Mouse (Mus musculus): Measurements from ENCODE around the gene Asphd1. TPM values are rescaled to one million over a fixed set of nuclear protein-coding genes. Genes with fewer than 3 reads are reported as not detected.
A peak's percentile ranks its signal among the peaks of the same experiment; 100 is the strongest.
"Not testable (repeated sequence)": the region's sequence is repeated elsewhere in the genome, so short reads cannot be mapped to it uniquely, and the experiment has no call there.

Gene Asphd1
- polyA plus RNA-seq, 1 experiment from 2014 or later, result 0.23 TPM

DNA sequence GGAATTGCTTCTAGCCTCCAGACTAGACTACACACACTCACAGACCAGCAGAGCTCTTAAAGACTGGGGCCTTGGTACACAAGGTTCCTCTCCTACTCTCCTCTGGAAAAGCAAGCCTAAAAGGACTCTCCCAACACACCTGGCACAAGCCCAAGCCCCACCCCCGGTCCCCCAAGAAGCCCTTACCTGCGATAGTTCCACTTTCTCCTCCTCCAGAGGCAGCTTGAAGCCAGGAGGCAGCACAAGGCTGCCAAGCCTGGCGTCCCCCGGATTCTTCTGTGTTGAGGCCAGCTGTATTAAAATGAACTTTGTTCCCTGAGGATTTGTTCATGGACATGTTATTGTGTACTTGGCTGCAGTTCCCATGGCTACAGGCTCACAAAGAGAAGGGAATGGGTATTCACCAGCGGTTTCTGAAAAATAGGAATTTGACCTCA, 26.7 kb downstream of the Asphd1 start, which contains the start of gene Tmem219:
Gene Tmem219, minus strand, starts transcription at position 294 of the 437 bp plus-strand sequence.
- Histone ChIP-seq H3K36me3 (ENCODE audit: control insufficient read depth, insufficient read depth, low read length) (no peaks in the 10 kb centered on the region), H3K27ac (ENCODE audit: low read depth, low read length) (no peak within 1 kb of the TSS), H3K4me1 (ENCODE audit: control insufficient read depth, insufficient read depth, low read length) (no peaks in the 10 kb centered on the region), H3K4me2 (no peak within 1 kb of the TSS), H3K4me3 (ENCODE audit: low read depth, low read length) (no peak within 1 kb of the TSS), H3K9ac (ENCODE audit: low read depth, low read length) (no peak within 1 kb of the TSS; the same call in 1 of the 2 replicates), H3K27me3 (ENCODE audit: control insufficient read depth, insufficient read depth, low read length) (no peaks in the 10 kb centered on the region), H3K9me3 (replicated peaks; ENCODE audit: control insufficient read depth, low read length) (no peaks in the 10 kb centered on the region)
- 56% methylated on average over 5 of the region's 5 CpGs for WGBS (ENCODE audit: insufficient replicate concordance)
- ATAC-seq (replicated peaks; ENCODE audit: insufficient number of reproducible peaks, low FRiP score, low TSS enrichment), result no peak

GRCm38 (mm10) chr7:126921563-126921962, 27.8 kb downstream of the Asphd1 start:
- WGBS (ENCODE audit: insufficient replicate concordance), result 68% methylated on average over 2 of the region's 2 CpGs
- ATAC-seq (replicated peaks; ENCODE audit: insufficient number of reproducible peaks, low FRiP score, low TSS enrichment), result no peak
- no peak overlapping the region for H3K27ac ChIP-seq (ENCODE audit: low read depth, low read length)
- H3K9me3 ChIP-seq (replicated peaks; ENCODE audit: control insufficient read depth, low read length), result no peaks in the 10 kb centered on the region
- H3K4me1 ChIP-seq (ENCODE audit: control insufficient read depth, insufficient read depth, low read length), result no peaks in the 10 kb centered on the region
- no peaks in the 10 kb centered on the region for H3K27me3 ChIP-seq (ENCODE audit: control insufficient read depth, insufficient read depth, low read length)
- no peaks in the 10 kb centered on the region for H3K36me3 ChIP-seq (ENCODE audit: control insufficient read depth, insufficient read depth, low read length)
- no peak overlapping the region for H3K4me3 ChIP-seq (ENCODE audit: low read depth, low read length)
- no peak overlapping the region for H3K4me2 ChIP-seq
- H3K9ac ChIP-seq (ENCODE audit: low read depth, low read length), result no peak overlapping the region

GRCm38 (mm10) chr7:126919973-126920372, 29.4 kb downstream of the Asphd1 start:
- WGBS (ENCODE audit: insufficient replicate concordance), result 81% methylated on average over 4 of the region's 4 CpGs
- no peak overlapping the region for H3K4me3 ChIP-seq (ENCODE audit: low read depth, low read length)

GRCm38 (mm10) chr7:126918356-126918755, 31.0 kb downstream of the Asphd1 start:
- not testable (repeated sequence) for H3K4me1 ChIP-seq (ENCODE audit: control insufficient read depth, insufficient read depth, low read length); H3K36me3 ChIP-seq (ENCODE audit: control insufficient read depth, insufficient read depth, low read length); H3K4me2 ChIP-seq; H3K27me3 ChIP-seq (ENCODE audit: control insufficient read depth, insufficient read depth, low read length); H3K9me3 ChIP-seq (replicated peaks; ENCODE audit: control insufficient read depth, low read length); ATAC-seq (replicated peaks; ENCODE audit: insufficient number of reproducible peaks, low FRiP score, low TSS enrichment); H3K27ac ChIP-seq (ENCODE audit: low read depth, low read length); H3K4me3 ChIP-seq (ENCODE audit: low read depth, low read length); H3K9ac ChIP-seq (ENCODE audit: low read depth, low read length)
- WGBS (ENCODE audit: insufficient replicate concordance), result 49% methylated on average over 4 of the region's 4 CpGs

More at GRCm38 (mm10) chr7:126919973-126920372, 29.4 kb downstream of the Asphd1 start:
- no peak for ATAC-seq (replicated peaks; ENCODE audit: insufficient number of reproducible peaks, low FRiP score, low TSS enrichment)
- Histone ChIP-seq H3K27ac (ENCODE audit: low read depth, low read length) (no peak overlapping the region), H3K9ac (ENCODE audit: low read depth, low read length) (no peak overlapping the region), H3K4me1 (ENCODE audit: control insufficient read depth, insufficient read depth, low read length) (no peaks in the 10 kb centered on the region), H3K36me3 (ENCODE audit: control insufficient read depth, insufficient read depth, low read length) (no peaks in the 10 kb centered on the region), H3K9me3 (replicated peaks; ENCODE audit: control insufficient read depth, low read length) (no peaks in the 10 kb centered on the region), H3K27me3 (ENCODE audit: control insufficient read depth, insufficient read depth, low read length) (no peaks in the 10 kb centered on the region; the same call in 1 of the 2 replicates), H3K4me2 (no peak overlapping the region)

DNA sequence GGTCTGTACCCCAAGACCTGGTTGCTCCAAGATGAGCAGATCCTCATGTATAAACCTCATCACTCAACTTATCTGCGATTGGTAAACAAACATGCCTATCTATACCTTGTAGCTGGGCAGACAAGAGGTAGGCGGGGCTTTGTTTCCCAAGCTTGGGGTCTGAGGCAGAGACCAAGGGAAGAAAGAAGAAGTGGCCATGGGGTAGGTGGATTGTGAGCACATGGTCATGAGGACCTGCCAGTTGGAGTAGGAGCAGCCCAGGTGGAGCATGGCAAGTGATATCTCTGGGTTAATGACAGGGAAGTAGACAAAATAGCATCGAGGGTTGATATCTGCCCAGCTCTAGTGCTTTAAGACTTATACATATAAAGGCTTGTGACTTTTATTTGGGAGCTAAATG, 34.5 kb downstream of the Asphd1 start:
- no peak for ATAC-seq (replicated peaks; ENCODE audit: insufficient number of reproducible peaks, low FRiP score, low TSS enrichment)
- H3K9me3 ChIP-seq (replicated peaks; ENCODE audit: control insufficient read depth, low read length), result no peaks in the 10 kb centered on the region
- no peak overlapping the region for H3K27ac ChIP-seq (ENCODE audit: low read depth, low read length)
- 71% methylated on average over 3 of the region's 3 CpGs for WGBS (ENCODE audit: insufficient replicate concordance)
- no peaks in the 10 kb centered on the region; the same call in 1 of the 2 replicates for H3K27me3 ChIP-seq (ENCODE audit: control insufficient read depth, insufficient read depth, low read length)
- H3K4me3 ChIP-seq (ENCODE audit: low read depth, low read length), result no peak overlapping the region
- H3K4me1 ChIP-seq (ENCODE audit: control insufficient read depth, insufficient read depth, low read length), result no peaks in the 10 kb centered on the region
- no peaks in the 10 kb centered on the region for H3K36me3 ChIP-seq (ENCODE audit: control insufficient read depth, insufficient read depth, low read length)
- no peak overlapping the region for H3K4me2 ChIP-seq
- no peak overlapping the region for H3K9ac ChIP-seq (ENCODE audit: low read depth, low read length)

DNA sequence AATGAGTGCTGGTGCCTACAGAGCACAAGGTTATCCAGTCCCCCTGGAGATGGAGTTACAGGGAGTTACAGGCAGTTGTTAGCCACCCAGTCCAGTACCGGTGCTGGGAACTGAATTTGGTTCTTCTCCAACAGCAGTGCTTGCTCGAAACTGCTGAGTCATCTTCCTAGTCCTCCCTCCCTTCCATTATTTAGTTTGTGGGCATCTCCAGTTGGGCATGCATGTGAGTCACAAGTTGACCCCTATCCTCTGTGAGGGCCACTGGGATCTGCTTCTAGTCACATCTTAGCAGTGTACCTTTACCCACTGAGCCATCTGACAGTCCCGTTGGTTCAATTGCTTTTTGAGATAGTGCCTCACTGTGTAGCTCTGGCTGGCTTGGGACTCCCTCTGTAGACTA, 43.8 kb downstream of the Asphd1 start:
- no peak for ATAC-seq (replicated peaks; ENCODE audit: insufficient number of reproducible peaks, low FRiP score, low TSS enrichment)
- Histone ChIP-seq H3K4me3 (ENCODE audit: low read depth, low read length) (no peak overlapping the region), H3K27ac (ENCODE audit: low read depth, low read length) (no peak overlapping the region), H3K4me1 (ENCODE audit: control insufficient read depth, insufficient read depth, low read length) (no peaks in the 10 kb centered on the region), H3K9me3 (replicated peaks; ENCODE audit: control insufficient read depth, low read length) (no peaks in the 10 kb centered on the region), H3K9ac (ENCODE audit: low read depth, low read length) (no peak overlapping the region), H3K36me3 (ENCODE audit: control insufficient read depth, insufficient read depth, low read length) (no peaks in the 10 kb centered on the region), H3K27me3 (ENCODE audit: control insufficient read depth, insufficient read depth, low read length) (no peaks in the 10 kb centered on the region), H3K4me2 (no peak overlapping the region)
- 65% methylated on average over 3 of the region's 3 CpGs for WGBS (ENCODE audit: insufficient replicate concordance)

DNA sequence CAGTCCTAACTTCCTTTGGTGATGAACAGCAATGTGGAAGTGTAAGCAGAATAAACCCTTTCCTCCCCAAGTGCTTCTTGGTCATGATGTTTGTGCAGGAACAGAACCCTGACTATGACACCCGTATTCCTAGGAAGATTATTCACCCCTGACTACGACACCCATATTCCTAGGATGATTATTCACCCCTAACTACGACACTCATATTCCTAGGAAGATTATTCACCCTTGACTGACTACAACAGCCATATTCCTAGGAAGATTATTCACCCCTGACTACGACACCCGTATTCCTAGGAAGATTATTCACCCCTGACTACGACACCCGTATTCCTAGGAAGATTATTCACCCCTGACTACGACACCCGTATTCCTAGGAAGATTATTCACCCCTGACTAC, 49.6 kb downstream of the Asphd1 start:
- H3K4me2 ChIP-seq; H3K27ac ChIP-seq (ENCODE audit: low read depth, low read length); H3K9ac ChIP-seq (ENCODE audit: low read depth, low read length); H3K9me3 ChIP-seq (replicated peaks; ENCODE audit: control insufficient read depth, low read length); H3K36me3 ChIP-seq (ENCODE audit: control insufficient read depth, insufficient read depth, low read length); H3K27me3 ChIP-seq (ENCODE audit: control insufficient read depth, insufficient read depth, low read length); ATAC-seq (replicated peaks; ENCODE audit: insufficient number of reproducible peaks, low FRiP score, low TSS enrichment); H3K4me3 ChIP-seq (ENCODE audit: low read depth, low read length): not testable (repeated sequence)
- peaks cover 13% of the 10 kb centered on the region for H3K4me1 ChIP-seq (ENCODE audit: control insufficient read depth, insufficient read depth, low read length)
- WGBS (ENCODE audit: insufficient replicate concordance), result 89% methylated on average over 6 of the region's 9 CpGs

DNA sequence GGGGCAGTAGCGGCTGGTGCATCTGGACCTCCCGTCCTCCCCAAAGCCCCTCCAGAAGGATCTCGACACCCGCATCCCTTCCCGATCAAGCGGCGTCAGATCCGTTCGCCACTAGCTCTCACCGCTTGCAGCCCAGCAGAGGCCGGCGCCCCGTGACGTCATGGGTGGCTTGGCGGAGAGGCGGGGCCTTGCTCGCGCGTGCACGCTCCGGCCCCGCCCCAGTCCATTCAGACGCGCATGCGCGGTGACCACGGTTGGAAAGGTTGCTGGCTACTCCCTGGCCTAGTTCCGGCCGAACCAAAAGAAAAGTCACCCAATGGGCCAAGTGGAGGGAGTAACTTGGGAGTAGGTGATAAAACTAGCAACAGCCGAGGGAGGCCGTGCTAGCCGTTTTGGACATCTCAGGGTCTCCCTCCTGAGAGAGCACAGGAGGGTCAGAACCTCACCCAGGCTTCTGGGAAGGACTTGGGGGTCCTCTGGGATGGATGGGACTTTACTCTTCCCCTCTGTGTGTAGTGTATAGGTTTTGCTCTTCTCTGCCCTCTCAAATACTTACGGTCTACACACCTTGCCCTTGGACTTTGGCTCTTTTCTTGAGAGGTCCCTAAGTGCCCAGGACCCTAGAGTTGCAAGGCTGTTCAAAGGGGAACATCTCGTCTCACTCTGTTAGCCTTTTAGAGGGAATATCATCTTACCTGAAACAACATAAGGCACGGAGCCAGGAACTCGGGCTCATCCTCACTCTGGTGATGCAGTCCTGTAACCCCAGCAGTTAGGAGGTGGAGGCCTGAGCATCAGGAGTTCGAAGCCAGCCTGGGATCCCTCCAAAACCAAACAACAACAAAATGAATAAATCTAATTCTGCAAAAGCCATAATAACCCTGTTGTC, 51.0 kb downstream of the Asphd1 start:
- H3K9me3 ChIP-seq (replicated peaks; ENCODE audit: control insufficient read depth, low read length), result no peaks in the 10 kb centered on the region
- H3K4me3 ChIP-seq (ENCODE audit: low read depth, low read length), result peak overlapping the region; percentile 66
- 10% methylated on average over 37 of the region's 37 CpGs for WGBS (ENCODE audit: insufficient replicate concordance)
- H3K27me3 ChIP-seq (ENCODE audit: control insufficient read depth, insufficient read depth, low read length), result no peaks in the 10 kb centered on the region
- H3K4me2 ChIP-seq, result peak overlapping the region; percentile 73
- H3K9ac ChIP-seq (ENCODE audit: low read depth, low read length), result peak overlapping the region; percentile 81
- no peaks in the 10 kb centered on the region for H3K36me3 ChIP-seq (ENCODE audit: control insufficient read depth, insufficient read depth, low read length)
- H3K4me1 ChIP-seq (ENCODE audit: control insufficient read depth, insufficient read depth, low read length), result peaks cover 13% of the 10 kb centered on the region
- ATAC-seq (replicated peaks; ENCODE audit: insufficient number of reproducible peaks, low FRiP score, low TSS enrichment), result peak; percentile 91
- peak overlapping the region; percentile 54 for H3K27ac ChIP-seq (ENCODE audit: low read depth, low read length)

Data from heart, embryonic 11.5 days (tissue).